Mouse (Mus musculus) midbrain, embryonic 14.5 days (tissue): ENCODE data around the gene Iqgap3. TPM values are rescaled to one million over a fixed set of nuclear protein-coding genes. Genes with fewer than 3 reads are reported as not detected.

Experiments
- ATAC-seq: fragments of 200-750 bp; cut with Nextera tagmentation; 2 replicates; pipeline ENCODE4 v1.8.0; 2017; ENCODE audit warnings: moderate number of reproducible peaks, moderate library complexity; ENCODE audit not compliant: low FRiP score, low TSS enrichment
- DNase-seq: peaks from one replicate; pipeline ENCODE4 v3.0.0-alpha.2; 2015
- H3K27ac ChIP-seq: fragments of 300-500 bp; sonication (generic); replicated peaks from 2 replicates; pipeline ENCODE4 v1.5.1; 2014; ENCODE audit warnings: mild to moderate bottlenecking, low read depth, low read length, moderate library complexity
- H3K27me3 ChIP-seq: fragments of 300-500 bp; sonication (generic); 2 replicates; pipeline ENCODE4 v1.6.1; 2014; ENCODE audit warnings: low read length, control low read depth, mixed read lengths; ENCODE audit not compliant: control insufficient read depth, insufficient read depth
- H3K36me3 ChIP-seq: fragments of 300-500 bp; sonication (generic); 2 replicates; pipeline ENCODE4 v1.6.1; 2014; ENCODE audit warnings: low read length, control low read depth; ENCODE audit not compliant: control insufficient read depth, insufficient read depth
- H3K4me1 ChIP-seq: fragments of 300-500 bp; sonication (generic); 2 replicates; pipeline ENCODE4 v1.6.1; 2014; ENCODE audit warnings: mild to moderate bottlenecking, antibody characterized with exemption, low read length, control low read depth; ENCODE audit not compliant: control insufficient read depth, insufficient read depth
- H3K4me2 ChIP-seq: fragments of 300-500 bp; sonication (generic); 2 replicates; pipeline ENCODE4 v1.6.1; 2014; ENCODE audit warnings: mild to moderate bottlenecking, low read length, moderate library complexity
- H3K4me3 ChIP-seq: fragments of 300-500 bp; sonication (generic); replicated peaks from 2 replicates; pipeline ENCODE4 v1.5.1; 2014; ENCODE audit warnings: low read depth, low read length
- H3K9ac ChIP-seq: fragments of 300-500 bp; sonication (generic); replicated peaks from 2 replicates; pipeline ENCODE4 v1.6.1; 2014; ENCODE audit warnings: mild to moderate bottlenecking, low read length, moderate library complexity
- H3K9me3 ChIP-seq: fragments of 300-500 bp; sonication (generic); 2 replicates; pipeline ENCODE4 v1.6.1; 2016; ENCODE audit warnings: low read length, control low read depth, mixed read lengths; ENCODE audit not compliant: control insufficient read depth
- WGBS: fragments of 180-500 bp; shearing (Covaris S2); extraction: QIAGEN DNeasy Blood & Tissue Kit; methylation state at CpG from one replicate; pipeline ENCODE4 v1.1.7; 2014; 5-methylcytosine and 5-hydroxymethylcytosine counted together
- polyA plus RNA-seq: library from polyadenylated mRNA; unstranded; fragments of >200 nt; fragmentation: Nextera tagmentation; extraction: Ambion mirVana; gene quantifications from 2 replicates; pipeline ENCODE4 v1.2.1, GENCODE M21; 2014

Iqgap3 gene
- polyA plus RNA-seq: 2.7 and 3.5 TPM in 2 replicates

GRCm38 (mm10) chr3:88081345-88082223, at the start of gene Iqgap3:
TSS of gene Iqgap3 (plus strand) at chr3:88081971.
- Histone ChIP-seq H3K9ac (peak within 1 kb of the TSS; percentile 9; the same call in 1 of the 2 replicates), H3K4me3 (peak within 1 kb of the TSS; percentile 41), H3K9me3 (no peaks in the 10 kb centered on the region), H3K27ac (peak within 1 kb of the TSS; percentile 27; the same call in 1 of the 2 replicates), H3K27me3 (no peaks in the 10 kb centered on the region), H3K4me2 (peak within 1 kb of the TSS; percentile 82), H3K4me1 (no peaks in the 10 kb centered on the region), H3K36me3 (no peaks in the 10 kb centered on the region)
- WGBS: 19% methylated on average over 33 of the region's 33 CpGs
- peak; percentile 98 for DNase-seq
- ATAC-seq: peak; percentile 86

GRCm38 (mm10) chr3:88033506-88033905, 48.3 kb upstream of the Iqgap3 start:
- H3K27me3 ChIP-seq: no peaks in the 10 kb centered on the region
- ATAC-seq (no peak), DNase-seq (no peak)
- no peaks in the 10 kb centered on the region for H3K9me3 ChIP-seq
- 77% methylated on average over 5 of the region's 5 CpGs for WGBS
- no peak overlapping the region for H3K27ac ChIP-seq
- H3K4me1 ChIP-seq: no peaks in the 10 kb centered on the region
- H3K9ac ChIP-seq: no peak overlapping the region
- H3K4me3 ChIP-seq: no peak overlapping the region
- H3K4me2 ChIP-seq: no peak overlapping the region
- no peaks in the 10 kb centered on the region for H3K36me3 ChIP-seq

GRCm38 (mm10) chr3:88035561-88036293, 46.0 kb upstream of the Iqgap3 start:
- 69% methylated on average over 1 of the region's 1 CpGs for WGBS
- H3K9me3 ChIP-seq: no peaks in the 10 kb centered on the region
- no peak overlapping the region for H3K4me2 ChIP-seq
- no peak overlapping the region for H3K4me3 ChIP-seq
- no peaks in the 10 kb centered on the region for H3K27me3 ChIP-seq
- no peak overlapping the region for H3K27ac ChIP-seq
- ATAC-seq: no peak
- H3K9ac ChIP-seq: no peak overlapping the region
- H3K36me3 ChIP-seq: no peaks in the 10 kb centered on the region
- H3K4me1 ChIP-seq: no peaks in the 10 kb centered on the region
- no peak for DNase-seq

GRCm38 (mm10) chr3:88042661-88043421, 38.9 kb upstream of the Iqgap3 start, which contains the start of gene Gpatch4:
TSS of gene Gpatch4 (plus strand) at chr3:88043108.
- H3K4me3 ChIP-seq: peak within 1 kb of the TSS; percentile 63
- DNase-seq (peak; percentile 98), ATAC-seq (peak; percentile 77; the same call in 1 of the 2 replicates)
- no peaks in the 10 kb centered on the region for H3K36me3 ChIP-seq
- peak within 1 kb of the TSS; percentile 61 for H3K4me2 ChIP-seq
- 10% methylated on average over 36 of the region's 36 CpGs for WGBS
- H3K27ac ChIP-seq: no peak within 1 kb of the TSS
- H3K9me3 ChIP-seq: no peaks in the 10 kb centered on the region
- peaks cover 9% of the 10 kb centered on the region for H3K4me1 ChIP-seq
- peak within 1 kb of the TSS; percentile 38 for H3K9ac ChIP-seq
- H3K27me3 ChIP-seq: no peaks in the 10 kb centered on the region

- no peaks in the 10 kb centered on the region for H3K4me1 ChIP-seq
- no peak overlapping the region for H3K4me2 ChIP-seq
- no peak overlapping the region for H3K4me3 ChIP-seq
- H3K9me3 ChIP-seq: no peaks in the 10 kb centered on the region
- no peak overlapping the region for H3K27ac ChIP-seq
- H3K36me3 ChIP-seq: peaks cover 30% of the 10 kb centered on the region
- no peak overlapping the region for H3K9ac ChIP-seq
- 96% methylated on average over 3 of the region's 3 CpGs for WGBS
- DNase-seq: no peak
- no peaks in the 10 kb centered on the region for H3K27me3 ChIP-seq
- ATAC-seq: no peak
These were observed 32.2 kb upstream of the Iqgap3 start for GRCm38 (mm10) chr3:88049532-88049931.

- Histone ChIP-seq H3K27ac (no peak overlapping the region), H3K4me3 (peak overlapping the region; percentile 97), H3K9ac (no peak overlapping the region), H3K4me2 (peak overlapping the region; percentile 93), H3K9me3 (no peaks in the 10 kb centered on the region), H3K27me3 (no peaks in the 10 kb centered on the region), H3K4me1 (peaks cover 10% of the 10 kb centered on the region), H3K36me3 (peaks cover 40% of the 10 kb centered on the region)
- ATAC-seq (no peak), DNase-seq (no peak)
- 88% methylated on average over 6 of the region's 6 CpGs for WGBS
These were observed 24.7 kb upstream of the Iqgap3 start for GRCm38 (mm10) chr3:88057030-88057429.

- peak; percentile 91 for ATAC-seq
These were observed 23.7 kb upstream of the Iqgap3 start, which contains the start of gene Naxe for GRCm38 (mm10) chr3:88057902-88058696. TSS of gene Naxe (minus strand) at chr3:88058495.

More at GRCm38 (mm10) chr3:88057902-88058696, 23.7 kb upstream of the Iqgap3 start, which contains the start of gene Naxe:
- Histone ChIP-seq H3K27me3 (no peaks in the 10 kb centered on the region), H3K4me1 (peaks cover 10% of the 10 kb centered on the region), H3K36me3 (peaks cover 30% of the 10 kb centered on the region), H3K9ac (peak within 1 kb of the TSS; percentile 91), H3K4me3 (peak within 1 kb of the TSS; percentile 97), H3K27ac (peak within 1 kb of the TSS; percentile 70), H3K9me3 (no peaks in the 10 kb centered on the region), H3K4me2 (peak within 1 kb of the TSS; percentile 93)
- peak; percentile 95 for DNase-seq
- 1% methylated on average over 60 of the region's 60 CpGs for WGBS
